Comparison of ENCODE assay signal across 13 mouse cellular contexts in the genomic region with DNA sequence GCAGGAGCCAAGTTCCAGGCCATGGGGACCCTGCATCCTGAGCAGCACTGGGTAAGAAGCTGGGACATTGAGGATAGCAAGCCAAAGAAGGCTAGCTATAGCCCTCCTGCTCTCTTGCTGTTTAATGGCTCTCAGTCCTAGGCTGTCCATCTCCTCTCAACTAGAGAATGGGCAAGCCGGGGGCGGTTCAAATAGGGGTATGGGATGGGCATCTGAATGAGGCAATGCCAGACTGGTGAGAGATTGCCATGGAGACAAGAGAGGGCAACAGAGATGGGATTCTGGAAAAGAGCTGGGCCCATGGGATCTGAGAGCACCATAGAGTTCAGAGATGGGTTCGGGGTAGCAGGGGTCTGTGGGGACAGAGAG. TPM values are rescaled to one million over a fixed set of nuclear protein-coding genes. Genes with fewer than 3 reads are reported as not detected.
DNase-seq lines count a peak whose midpoint lies in the region; ATAC-seq lines count a peak whose summit lies in the region.
"Had no signal": no experiment of that assay in that cellular context is flagged by ENCODE, and none has a peak within 500 bp of the region (broad histone marks: within the 10 kb centered on the region; RNA-seq: fewer than 3 reads in every experiment).

No protein-coding gene starts in this region.

- no peak for ATAC-seq in heart, embryonic 16.5 days (replicated peaks; ENCODE audit: extremely low read depth, insufficient read depth, low FRiP score)
- no peak for ATAC-seq in midbrain, embryonic 14.5 days (ENCODE audit: low FRiP score, low TSS enrichment)
- ATAC-seq in midbrain, embryonic 11.5 days (ENCODE audit: low FRiP score) = no peak
- peak; percentile 2; the same call in 1 of the 2 replicates for ATAC-seq in hindbrain, embryonic 16.5 days
- ATAC-seq in stomach, embryonic 15.5 days (ENCODE audit: insufficient read depth, low FRiP score, low read depth) = no peak; the same call in 1 of the 2 replicates

- no peak overlapping the region for H3K4me3 ChIP-seq in heart, embryonic 16.5 days (ENCODE audit: low read length)
- H3K4me3 ChIP-seq in midbrain, embryonic 14.5 days (replicated peaks; ENCODE audit: low read depth, low read length) = no peak overlapping the region
- no peak overlapping the region for H3K4me3 ChIP-seq in midbrain, embryonic 11.5 days (ENCODE audit: low read depth, low read length)
- H3K4me3 ChIP-seq in hindbrain, embryonic 16.5 days (ENCODE audit: low read length) = no peak overlapping the region
- H3K4me3 ChIP-seq in stomach, embryonic 15.5 days (replicated peaks) = peak overlapping the region; percentile 20
- H3K4me3 ChIP-seq: erythroblast, embryonic 14.5 days; midbrain, embryonic 12.5 days had no signal

- peak overlapping the region; percentile 25; the same call in 1 of the 2 replicates for H3K4me2 ChIP-seq in heart, embryonic 16.5 days (ENCODE audit: low read depth, low read length)
- no peak overlapping the region for H3K4me2 ChIP-seq in midbrain, embryonic 14.5 days (ENCODE audit: low read length)
- no peak overlapping the region for H3K4me2 ChIP-seq in midbrain, embryonic 11.5 days
- H3K4me2 ChIP-seq in hindbrain, embryonic 16.5 days (ENCODE audit: low read length) = no peak overlapping the region
- H3K4me2 ChIP-seq in stomach, embryonic 15.5 days = peak overlapping the region; percentile 75

- peaks cover 28% of the 10 kb centered on the region for H3K4me1 ChIP-seq in heart, embryonic 16.5 days (ENCODE audit: control insufficient read depth, insufficient read depth, low read length)
- peaks cover 27% of the 10 kb centered on the region for H3K4me1 ChIP-seq in midbrain, embryonic 14.5 days (ENCODE audit: control insufficient read depth, insufficient read depth, low read length)
- peaks cover 8% of the 10 kb centered on the region for H3K4me1 ChIP-seq in midbrain, embryonic 11.5 days (ENCODE audit: control insufficient read depth, insufficient read depth, low read length)
- peaks cover 33% of the 10 kb centered on the region for H3K4me1 ChIP-seq in hindbrain, embryonic 16.5 days (ENCODE audit: control insufficient read depth, insufficient read depth, low read depth, low read length)
- H3K4me1 ChIP-seq in stomach, embryonic 15.5 days = peaks cover 60% of the 10 kb centered on the region

- no peak for DNase-seq in heart, adult 11 months
- peak; percentile 12 for DNase-seq in midbrain, embryonic 14.5 days
- DNase-seq in midbrain, embryonic 11.5 days (ENCODE audit: low spot score, missing footprints) = no peak
- DNase-seq in frontal cortex, postnatal 14 days (ENCODE audit: low spot score in 2 of 2) = no peak
- DNase-seq in adrenal gland, adult 8-10 months = no peak
- DNase-seq: right cerebral cortex, postnatal 4 days; thymus, postnatal 36 days had no signal

- no peaks in the 10 kb centered on the region for H3K9me3 ChIP-seq in heart, embryonic 16.5 days (replicated peaks; ENCODE audit: control insufficient read depth, low read length)
- H3K9me3 ChIP-seq in midbrain, embryonic 14.5 days (ENCODE audit: control insufficient read depth, low read length) = no peaks in the 10 kb centered on the region
- no peaks in the 10 kb centered on the region for H3K9me3 ChIP-seq in midbrain, embryonic 11.5 days (ENCODE audit: control insufficient read depth, low read length)
- no peaks in the 10 kb centered on the region for H3K9me3 ChIP-seq in hindbrain, embryonic 16.5 days (ENCODE audit: control insufficient read depth, low read length)
- no peaks in the 10 kb centered on the region for H3K9me3 ChIP-seq in stomach, embryonic 15.5 days
- H3K9me3 ChIP-seq: midbrain, embryonic 12.5 days had no signal

- 0 out of 2 replicates have a peak, but pooled peaks cover 2% of the 10 kb centered on the region for H3K27me3 ChIP-seq in heart, embryonic 16.5 days (ENCODE audit: control insufficient read depth, insufficient read depth, low read length)
- H3K27me3 ChIP-seq in midbrain, embryonic 14.5 days (ENCODE audit: control insufficient read depth, insufficient read depth, low read length) = no peaks in the 10 kb centered on the region
- H3K27me3 ChIP-seq in midbrain, embryonic 11.5 days (ENCODE audit: control insufficient read depth, insufficient read depth, low read length) = peaks cover 10% of the 10 kb centered on the region
- no peaks in the 10 kb centered on the region for H3K27me3 ChIP-seq in hindbrain, embryonic 16.5 days (replicated peaks; ENCODE audit: control insufficient read depth, insufficient read depth, low read length)
- no peaks in the 10 kb centered on the region for H3K27me3 ChIP-seq in stomach, embryonic 15.5 days (replicated peaks)
- H3K27me3 ChIP-seq: CH12.LX had no signal

- 86% methylated on average over 3 of the region's 3 CpGs for WGBS in heart, embryonic 16.5 days
- WGBS in midbrain, embryonic 14.5 days = 92% methylated on average over 3 of the region's 3 CpGs
- whole genome bisulfite sequencing in midbrain, embryonic 11.5 days = 96% methylated on average over 3 of the region's 3 CpGs
- WGBS in hindbrain, embryonic 16.5 days = 72% methylated on average over 3 of the region's 3 CpGs
- WGBS in stomach, embryonic 15.5 days = 85% methylated on average over 3 of the region's 3 CpGs

- H3K9ac ChIP-seq in heart, embryonic 16.5 days (ENCODE audit: low read length) = 0 out of 2 replicates have a peak overlapping the region, but pooled peaks have one; percentile 36
- H3K9ac ChIP-seq in midbrain, embryonic 14.5 days (replicated peaks; ENCODE audit: low read length) = no peak overlapping the region; the same call in 1 of the 2 replicates
- H3K9ac ChIP-seq in midbrain, embryonic 11.5 days (ENCODE audit: low read length) = no peak overlapping the region
- peak overlapping the region; percentile 9; the same call in 1 of the 2 replicates for H3K9ac ChIP-seq in hindbrain, embryonic 16.5 days (ENCODE audit: low read depth, low read length)
- no peak overlapping the region for H3K9ac ChIP-seq in stomach, embryonic 15.5 days
- H3K9ac ChIP-seq: midbrain, embryonic 12.5 days had no signal

- peak overlapping the region; percentile 41; the same call in 1 of the 2 replicates for H3K27ac ChIP-seq in heart, embryonic 16.5 days (ENCODE audit: low read length)
- no peak overlapping the region for H3K27ac ChIP-seq in midbrain, embryonic 14.5 days (replicated peaks; ENCODE audit: low read depth, low read length)
- no peak overlapping the region for H3K27ac ChIP-seq in midbrain, embryonic 11.5 days (ENCODE audit: low read depth, low read length)
- 0 out of 2 replicates have a peak overlapping the region, but pooled peaks have one; percentile 17 for H3K27ac ChIP-seq in hindbrain, embryonic 16.5 days (ENCODE audit: low read depth, low read length)
- H3K27ac ChIP-seq in stomach, embryonic 15.5 days = peak overlapping the region; percentile 86
- H3K27ac ChIP-seq: midbrain, embryonic 12.5 days had no signal

- H3K36me3 ChIP-seq in heart, embryonic 16.5 days (ENCODE audit: control insufficient read depth, insufficient read depth) = peaks cover 25% of the 10 kb centered on the region
- H3K36me3 ChIP-seq in midbrain, embryonic 14.5 days (ENCODE audit: control insufficient read depth, insufficient read depth, low read length) = peaks cover 37% of the 10 kb centered on the region
- peaks cover 9% of the 10 kb centered on the region for H3K36me3 ChIP-seq in midbrain, embryonic 11.5 days (ENCODE audit: control insufficient read depth, insufficient read depth, low read length)
- peaks cover 20% of the 10 kb centered on the region for H3K36me3 ChIP-seq in hindbrain, embryonic 16.5 days (ENCODE audit: control insufficient read depth, insufficient read depth, low read length)
- H3K36me3 ChIP-seq in stomach, embryonic 15.5 days = peaks cover 15% of the 10 kb centered on the region

RNA-seq across cellular contexts. Expression of gene Ptger1, which starts 0.4 kb away (rescaled TPM):
- 0.43 and 0.69 TPM in 2 replicates for polyA plus RNA-seq in heart, embryonic 16.5 days (2015; fragmentation: Nextera tagmentation; extraction: Ambion mirVana)
- polyA plus RNA-seq in midbrain, embryonic 14.5 days (2014; fragmentation: Nextera tagmentation; extraction: Ambion mirVana) = 0.72 and 1.3 TPM in 2 replicates
- polyA plus RNA-seq in midbrain, embryonic 11.5 days (2014; fragmentation: Nextera tagmentation; extraction: Ambion mirVana) = 0.31 and 0.37 TPM in 2 replicates
- polyA plus RNA-seq in hindbrain, embryonic 16.5 days (2015; fragmentation: Nextera tagmentation; extraction: Ambion mirVana) = 0.61 and 0.87 TPM in 2 replicates
- polyA plus RNA-seq in stomach, embryonic 15.5 days (2015; fragmentation: Nextera tagmentation; extraction: Ambion mirVana) = 4.4 and 5.4 TPM in 2 replicates
- 1 to 10 TPM in 2 of 4 experiments, under 1 TPM in 2; 0.77 to 1.4 (median 1.1) TPM for total RNA-seq in adrenal gland, adult 8-10 months (2022)

RNA-seq across cellular contexts. Expression of gene Gipc1, which starts 14.4 kb away (rescaled TPM):
- polyA plus RNA-seq in heart, embryonic 16.5 days (2015; fragmentation: Nextera tagmentation; extraction: Ambion mirVana) = 135 and 146 TPM in 2 replicates
- polyA plus RNA-seq in midbrain, embryonic 14.5 days (2014; fragmentation: Nextera tagmentation; extraction: Ambion mirVana) = 106 and 116 TPM in 2 replicates
- 184 TPM in 2 replicates for polyA plus RNA-seq in midbrain, embryonic 11.5 days (2014; fragmentation: Nextera tagmentation; extraction: Ambion mirVana)
- 135 TPM in 2 replicates for polyA plus RNA-seq in hindbrain, embryonic 16.5 days (2015; fragmentation: Nextera tagmentation; extraction: Ambion mirVana)
- 183 and 191 TPM in 2 replicates for polyA plus RNA-seq in stomach, embryonic 15.5 days (2015; fragmentation: Nextera tagmentation; extraction: Ambion mirVana)
- total RNA-seq in adrenal gland, adult 8-10 months (2022) = 10 to 100 TPM; 35.1 to 48.0 (median 40.1) TPM

RNA-seq across cellular contexts. Expression of gene Pkn1, which starts 32.1 kb away (rescaled TPM):
- polyA plus RNA-seq in heart, embryonic 16.5 days (2015; fragmentation: Nextera tagmentation; extraction: Ambion mirVana) = 17.5 and 20.2 TPM in 2 replicates
- 26.6 TPM in 2 replicates for polyA plus RNA-seq in midbrain, embryonic 14.5 days (2014; fragmentation: Nextera tagmentation; extraction: Ambion mirVana)
- 18.6 and 20.3 TPM in 2 replicates for polyA plus RNA-seq in midbrain, embryonic 11.5 days (2014; fragmentation: Nextera tagmentation; extraction: Ambion mirVana)
- polyA plus RNA-seq in hindbrain, embryonic 16.5 days (2015; fragmentation: Nextera tagmentation; extraction: Ambion mirVana) = 21.2 and 24.6 TPM in 2 replicates
- polyA plus RNA-seq in stomach, embryonic 15.5 days (2015; fragmentation: Nextera tagmentation; extraction: Ambion mirVana) = 29.2 and 34.8 TPM in 2 replicates
- total RNA-seq in adrenal gland, adult 8-10 months (2022) = 100 to 1,000 TPM; 108 to 141 (median 123) TPM

RNA-seq across cellular contexts. Expression of gene Ddx39, which starts 48.1 kb away (rescaled TPM):
- polyA plus RNA-seq in heart, embryonic 16.5 days (2015; fragmentation: Nextera tagmentation; extraction: Ambion mirVana) = 141 and 147 TPM in 2 replicates
- 109 and 113 TPM in 2 replicates for polyA plus RNA-seq in midbrain, embryonic 14.5 days (2014; fragmentation: Nextera tagmentation; extraction: Ambion mirVana)
- 223 and 253 TPM in 2 replicates for polyA plus RNA-seq in midbrain, embryonic 11.5 days (2014; fragmentation: Nextera tagmentation; extraction: Ambion mirVana)
- polyA plus RNA-seq in hindbrain, embryonic 16.5 days (2015; fragmentation: Nextera tagmentation; extraction: Ambion mirVana) = 92.6 and 97.9 TPM in 2 replicates
- polyA plus RNA-seq in stomach, embryonic 15.5 days (2015; fragmentation: Nextera tagmentation; extraction: Ambion mirVana) = 180 and 185 TPM in 2 replicates
- total RNA-seq in adrenal gland, adult 8-10 months (2022) = 10 to 100 TPM; 15.4 to 28.6 (median 20.7) TPM

RNA-seq across cellular contexts. Expression of gene Dnajb1, which starts 58.9 kb away (rescaled TPM):
- 47.8 and 49.3 TPM in 2 replicates for polyA plus RNA-seq in heart, embryonic 16.5 days (2015; fragmentation: Nextera tagmentation; extraction: Ambion mirVana)
- 46.2 TPM in 2 replicates for polyA plus RNA-seq in midbrain, embryonic 14.5 days (2014; fragmentation: Nextera tagmentation; extraction: Ambion mirVana)
- 61.1 and 71.3 TPM in 2 replicates for polyA plus RNA-seq in midbrain, embryonic 11.5 days (2014; fragmentation: Nextera tagmentation; extraction: Ambion mirVana)
- 60.8 and 61.8 TPM in 2 replicates for polyA plus RNA-seq in hindbrain, embryonic 16.5 days (2015; fragmentation: Nextera tagmentation; extraction: Ambion mirVana)
- polyA plus RNA-seq in stomach, embryonic 15.5 days (2015; fragmentation: Nextera tagmentation; extraction: Ambion mirVana) = 55.1 and 62.6 TPM in 2 replicates
- 10 to 100 TPM; 25.6 to 40.4 (median 25.8) TPM for total RNA-seq in adrenal gland, adult 8-10 months (2022)

Comparison
In these comparisons a context has a peak if more than half of its experiments do, and no peak if none do; other contexts are left out.
1. H3K27ac ChIP-seq: peak in heart, embryonic 16.5 days (single experiment), hindbrain, embryonic 16.5 days (single experiment) and stomach, embryonic 15.5 days (single experiment); none in midbrain, embryonic 14.5 days (single experiment) and midbrain, embryonic 11.5 days (single experiment).
2. H3K4me2 ChIP-seq: peak in heart, embryonic 16.5 days (single experiment) and stomach, embryonic 15.5 days (single experiment); none in midbrain, embryonic 14.5 days (single experiment), midbrain, embryonic 11.5 days (single experiment) and hindbrain, embryonic 16.5 days (single experiment).
3. H3K9ac ChIP-seq: peak in heart, embryonic 16.5 days (single experiment) and hindbrain, embryonic 16.5 days (single experiment); none in midbrain, embryonic 14.5 days (single experiment), midbrain, embryonic 11.5 days (single experiment) and stomach, embryonic 15.5 days (single experiment).